Mouse (Mus musculus) cerebellum, adult 9-11 months (tissue): ENCODE results near the gene Rragc.
"Not testable (repeated sequence)": the region's sequence is repeated elsewhere in the genome, so short reads cannot be mapped to it uniquely, and the experiment has no call there.

Experiments used
- DNase-seq: peaks from one replicate; pipeline ENCODE4 v3.0.0; 2022

Rragc gene

DNA sequence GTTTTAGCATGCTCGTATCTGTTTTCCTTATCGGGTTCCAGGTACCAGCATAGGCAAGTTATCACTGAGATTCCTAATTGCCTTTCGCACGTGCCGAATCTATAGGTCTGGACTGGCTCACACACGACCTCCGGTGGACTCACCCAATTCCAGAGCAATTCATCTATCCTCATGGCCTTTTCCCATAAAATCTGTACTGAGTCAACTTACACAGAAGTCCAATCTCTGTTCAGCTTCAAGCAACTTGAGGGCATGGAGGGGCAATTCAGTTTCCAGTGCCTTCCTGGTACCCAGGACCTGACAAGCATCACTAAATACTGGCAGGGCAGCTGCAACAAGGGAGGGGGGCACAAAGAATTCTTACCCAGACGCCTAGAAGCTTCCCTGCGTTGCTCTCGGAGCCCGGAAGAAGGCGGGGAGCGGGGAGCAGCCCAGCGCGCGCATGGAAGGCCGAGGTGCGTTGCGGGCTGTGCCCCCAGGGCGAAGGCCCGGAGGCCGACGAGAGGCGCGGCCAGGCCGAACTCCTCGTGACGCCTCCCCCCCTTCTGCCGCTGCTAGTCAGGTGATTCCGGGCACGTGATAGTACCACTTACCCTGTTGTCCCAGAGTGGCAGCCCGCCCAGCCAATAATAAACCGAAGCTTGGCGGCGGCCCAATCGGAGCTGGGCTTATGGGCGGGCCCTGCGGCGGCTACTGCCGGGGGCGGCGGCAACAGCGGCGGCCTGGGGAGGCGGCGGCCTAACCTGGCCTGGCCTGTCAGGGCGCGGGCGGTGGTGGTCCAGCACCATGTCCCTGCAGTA lies at the start of gene Rragc:
Rragc (plus strand) TSS at position 699 of the 800 bp plus-strand sequence.
- peak; percentile 100 for DNase-seq

DNA sequence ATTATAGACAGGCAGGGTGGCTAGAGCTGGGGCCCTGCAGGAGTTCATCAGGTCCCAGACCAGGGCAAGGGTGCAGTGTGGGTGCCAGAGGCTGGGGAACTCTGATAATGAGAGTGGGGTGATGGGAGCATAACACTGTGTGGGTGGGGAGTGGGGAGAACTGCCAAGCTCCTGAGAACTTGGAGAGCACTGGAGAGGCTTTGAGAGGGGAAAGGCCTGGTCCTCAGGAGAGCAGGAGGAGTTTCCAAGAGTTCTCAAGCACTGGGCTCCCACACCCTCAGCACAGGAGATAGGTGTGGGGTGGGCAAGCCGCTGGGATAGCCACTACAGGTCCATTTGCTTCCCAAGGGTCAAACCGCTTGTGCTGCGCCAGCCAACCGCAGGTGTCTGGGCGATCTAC lies 23.5 kb upstream of the Rragc start:
- no peak for DNase-seq

DNA sequence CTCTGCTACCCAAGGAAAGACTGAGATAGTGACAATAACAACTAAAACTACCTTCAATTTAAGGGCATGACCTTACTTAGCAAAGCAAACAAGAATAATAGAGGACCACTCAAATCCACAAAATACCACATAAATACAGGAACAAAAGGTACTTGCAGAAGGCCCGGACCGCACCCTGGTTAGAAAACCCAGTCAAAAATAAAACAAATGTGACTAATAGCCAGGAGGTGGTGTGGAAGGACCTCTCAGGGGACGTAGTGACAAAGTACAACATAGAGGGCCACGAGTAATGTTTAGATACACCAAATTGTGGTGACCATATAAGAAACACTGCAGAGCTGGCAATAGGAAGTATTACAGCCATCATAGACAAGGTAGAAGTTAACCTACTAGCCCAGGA lies 23.0 kb upstream of the Rragc start:
- no peak for DNase-seq

DNA sequence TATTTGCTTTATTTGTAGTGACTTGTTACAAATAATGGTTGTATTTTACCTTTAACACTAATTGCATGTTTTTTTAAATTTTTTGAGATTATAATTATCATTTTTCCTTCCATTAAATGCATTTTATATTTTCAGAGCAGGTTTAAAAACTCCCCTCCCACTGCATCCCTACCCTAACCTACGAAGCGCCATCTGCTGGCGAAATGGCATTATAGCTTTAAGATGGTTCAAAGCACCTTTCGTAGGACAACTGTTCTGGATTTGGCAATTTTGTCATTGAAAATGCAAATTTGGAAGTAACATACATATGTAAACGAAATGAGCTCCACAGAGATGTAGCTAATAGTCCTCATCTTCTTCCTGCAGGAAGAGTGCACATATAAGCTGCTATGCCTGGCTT lies 18.6 kb upstream of the Rragc start:
- no peak for DNase-seq

DNA sequence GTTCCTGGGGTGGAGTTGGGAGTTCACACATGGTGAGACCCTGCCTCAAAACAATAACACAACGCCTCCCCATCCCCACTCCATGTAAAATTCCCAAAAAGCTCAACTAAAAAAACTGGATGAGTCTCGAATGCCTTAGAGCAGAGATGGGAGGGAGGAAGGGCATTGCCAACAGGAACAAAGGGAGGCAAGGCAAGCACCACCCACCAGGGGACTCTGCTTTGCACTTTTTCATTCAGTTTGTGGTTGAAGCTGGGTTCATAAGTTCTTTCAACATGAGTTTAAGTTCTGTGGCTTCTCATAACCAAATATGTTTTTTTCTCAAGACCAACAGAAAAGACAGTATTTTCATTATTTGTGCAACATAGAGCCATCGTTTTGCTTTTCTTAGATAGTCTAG lies 13.8 kb upstream of the Rragc start:
- no peak for DNase-seq

DNA sequence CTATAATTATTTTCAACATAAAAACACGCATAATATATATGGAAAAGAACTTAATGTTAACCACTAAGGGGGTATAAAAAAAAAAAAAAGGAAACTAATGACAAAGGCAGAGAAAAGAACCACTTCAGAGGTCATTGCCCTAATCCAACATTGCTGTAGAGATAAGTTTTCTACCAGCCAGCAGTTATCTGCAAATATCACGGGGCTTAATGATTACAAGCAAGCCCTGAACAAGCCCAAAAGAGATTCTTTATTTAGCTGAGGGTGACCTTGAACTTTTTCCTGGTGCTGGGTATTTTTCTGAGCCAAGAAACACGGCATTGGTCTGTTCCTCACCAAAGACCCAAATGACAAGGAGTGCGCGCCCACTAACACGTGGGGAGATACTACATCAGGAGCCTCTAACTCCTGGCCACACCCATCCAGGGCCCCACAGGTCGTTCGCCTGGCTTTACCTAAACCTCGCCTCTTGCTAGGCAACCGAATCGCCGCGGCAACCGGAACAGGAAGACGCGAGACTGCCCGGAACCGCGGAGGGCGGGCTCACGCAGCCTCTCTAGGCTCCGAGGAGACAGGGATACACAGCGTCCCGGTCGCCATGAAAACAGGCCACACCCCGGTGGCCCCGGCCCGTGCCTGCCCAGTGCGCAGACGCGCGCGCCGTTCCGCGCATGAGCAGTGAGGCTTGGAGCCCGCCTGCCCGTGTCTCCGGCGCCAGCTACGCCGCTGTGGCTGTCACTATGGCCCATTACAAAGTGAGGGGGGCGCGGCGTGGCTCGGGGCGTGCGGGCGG lies 12.7 kb upstream of the Rragc start, which contains the start of gene Mycbp:
Mycbp (plus strand) TSS at position 500 of the 793 bp plus-strand sequence.
- DNase-seq, result peak; percentile 99

DNA sequence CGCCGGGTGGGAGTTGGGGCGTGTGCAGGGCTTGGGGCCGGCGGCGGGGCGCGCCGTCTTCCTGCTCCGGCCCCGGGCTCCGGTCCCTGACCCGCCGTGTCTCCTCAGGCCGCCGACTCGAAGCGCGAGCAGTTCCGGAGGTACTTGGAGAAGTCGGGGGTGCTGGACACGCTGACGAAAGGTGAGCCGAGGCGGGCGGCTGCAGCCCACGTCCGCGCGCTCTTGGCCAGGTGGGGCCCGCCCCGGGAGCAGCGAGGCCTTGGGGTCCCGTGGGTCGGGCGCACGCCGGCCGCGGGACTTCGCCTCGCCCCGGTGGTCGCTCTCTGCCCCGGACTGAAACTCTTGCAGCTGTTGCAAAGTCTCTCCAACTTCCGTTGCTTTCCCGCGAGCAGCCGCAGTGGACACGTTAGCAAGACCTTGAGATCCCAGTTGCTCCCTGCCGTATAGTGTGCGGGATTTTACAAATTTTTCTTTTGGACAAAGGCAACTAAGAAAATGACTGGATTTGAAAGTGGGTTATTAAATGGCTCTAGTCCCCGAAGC lies 12.0 kb upstream of the Rragc start:
- no peak for DNase-seq

DNA sequence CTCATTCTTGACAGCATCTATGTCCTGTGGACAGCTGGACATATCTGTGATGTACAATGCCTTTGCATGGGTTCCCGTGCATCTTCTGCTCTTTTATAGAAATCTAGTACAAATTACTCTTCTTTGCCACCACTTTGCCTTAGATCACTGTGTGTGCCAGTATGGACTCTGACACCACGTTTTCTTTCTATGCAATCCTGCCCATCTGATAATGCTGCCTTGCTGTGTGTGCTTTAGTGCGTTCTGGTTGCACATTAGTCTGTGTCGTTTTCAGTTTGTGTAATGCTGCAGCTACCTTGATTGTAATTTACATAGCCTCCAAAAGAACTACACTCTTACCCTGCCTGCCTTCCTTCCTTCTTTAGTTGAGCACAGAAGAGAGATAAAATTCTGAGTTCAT lies 5.7 kb upstream of the Rragc start:
- DNase-seq, result no peak

DNA sequence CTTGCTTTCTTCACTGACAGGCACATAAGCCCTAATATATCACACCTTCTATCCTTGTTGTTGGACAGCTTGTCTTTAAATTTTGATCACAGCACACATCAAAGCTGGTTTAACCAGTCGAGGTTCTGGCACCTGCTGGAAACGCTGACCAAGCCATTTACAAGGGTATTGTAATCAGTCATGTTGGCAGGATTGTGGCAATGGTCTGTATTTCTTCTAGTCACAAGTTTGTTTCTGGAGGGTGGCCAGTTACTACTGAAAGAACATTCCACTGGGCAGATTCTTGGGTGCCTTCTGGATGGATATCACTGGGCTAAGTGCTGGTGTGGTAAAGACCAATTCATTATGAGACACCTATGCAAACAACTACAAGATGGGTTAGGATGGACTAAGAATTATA lies 4.8 kb upstream of the Rragc start:
- no peak for DNase-seq

DNA sequence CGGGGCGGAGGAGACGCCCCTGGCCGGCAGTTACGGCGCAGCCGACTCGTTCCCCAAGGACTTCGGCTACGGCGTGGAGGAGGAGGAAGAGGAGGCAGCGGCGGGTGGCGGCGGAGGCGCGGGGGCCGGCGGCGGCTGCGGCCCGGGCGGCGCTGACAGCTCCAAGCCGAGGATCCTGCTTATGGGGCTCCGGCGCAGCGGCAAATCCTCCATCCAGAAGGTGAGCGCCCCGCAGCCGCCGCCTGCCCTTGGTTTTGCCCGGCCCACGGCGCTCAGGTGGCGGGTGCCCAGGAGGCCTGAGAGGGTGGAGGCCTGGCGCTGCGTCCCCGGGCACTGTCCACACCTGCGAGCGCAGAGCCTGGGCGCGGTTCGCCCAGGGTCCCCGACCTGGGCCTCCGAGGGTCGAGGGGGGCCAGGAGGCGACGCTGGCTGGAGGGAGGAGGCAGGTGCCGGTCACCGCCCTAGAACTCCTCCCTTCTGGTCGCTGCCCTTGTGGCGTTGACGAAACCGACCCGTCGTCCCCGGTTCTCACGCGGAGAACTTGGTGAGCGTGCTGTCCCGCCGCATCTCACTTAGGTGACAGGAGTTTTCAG lies 398 bp downstream of the Rragc start, which contains the start of gene 4930535I16Rik:
4930535I16Rik (minus strand) TSS at position 475 of the 593 bp plus-strand sequence.
- no peak for DNase-seq

DNA sequence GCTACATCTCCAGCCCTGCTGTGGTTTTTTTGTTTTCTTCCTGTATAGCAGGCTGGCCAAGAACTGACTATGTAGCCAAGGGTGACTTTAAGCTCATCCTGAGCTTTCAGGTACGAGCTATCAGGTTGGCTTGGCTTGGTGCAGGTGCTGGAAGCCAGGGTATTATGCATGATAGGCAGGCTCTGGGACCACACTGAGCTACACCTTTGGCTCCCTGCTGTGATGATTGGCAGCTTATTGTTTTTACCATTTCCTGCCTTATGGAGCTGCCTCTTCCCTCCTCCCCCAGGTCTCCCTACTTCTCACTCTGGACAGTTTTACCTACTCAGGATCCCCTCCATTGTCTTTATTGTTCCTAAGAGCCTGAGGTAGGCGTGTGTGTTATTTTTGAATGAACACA lies 1.6 kb downstream of the Rragc start:
- peak; percentile 39 for DNase-seq

DNA sequence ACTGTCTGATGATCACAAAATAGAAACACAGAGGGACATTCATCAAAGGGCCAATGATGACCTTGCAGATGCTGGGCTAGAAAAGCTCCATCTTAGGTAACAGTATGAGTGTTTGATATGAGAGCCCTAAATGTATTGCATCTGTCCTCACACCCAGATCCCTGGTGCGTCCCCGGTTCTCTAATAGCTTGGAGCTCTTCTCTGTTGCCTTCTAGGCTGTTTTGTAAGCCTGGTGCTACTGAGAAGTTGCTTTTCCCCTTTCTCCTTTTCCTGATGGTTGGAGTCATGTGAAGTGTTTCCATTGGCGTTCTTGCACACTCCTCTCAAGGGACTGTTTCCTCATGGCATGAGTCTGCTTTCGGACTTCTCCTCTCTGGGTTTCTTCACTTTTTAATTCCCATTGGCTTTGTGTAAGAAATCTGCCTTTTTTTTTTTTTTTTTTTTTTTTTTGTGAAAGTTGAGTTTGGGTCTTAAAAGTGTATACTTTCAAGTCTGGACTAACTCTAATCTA lies 3.9 kb downstream of the Rragc start:
- no peak for DNase-seq

DNA sequence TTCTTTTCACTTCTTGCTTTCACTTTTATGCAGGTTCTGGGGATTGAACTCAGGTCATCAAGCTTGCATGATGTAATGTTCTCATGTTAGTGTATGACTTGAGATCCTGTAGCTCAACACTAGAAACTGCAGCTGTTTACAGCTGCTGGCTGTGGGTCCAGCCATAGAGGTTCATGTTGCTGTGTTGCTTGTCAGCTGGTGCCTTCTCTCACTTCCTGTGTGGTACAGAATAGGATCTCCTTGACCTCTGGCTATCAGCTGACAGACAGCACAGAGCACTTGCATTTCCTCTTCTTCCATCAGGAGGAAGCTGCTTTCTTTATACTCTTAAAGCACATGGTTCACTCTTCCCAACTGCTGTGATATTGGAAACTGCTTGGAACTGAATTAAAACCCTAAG lies 10.7 kb downstream of the Rragc start:
- no peak for DNase-seq

DNA sequence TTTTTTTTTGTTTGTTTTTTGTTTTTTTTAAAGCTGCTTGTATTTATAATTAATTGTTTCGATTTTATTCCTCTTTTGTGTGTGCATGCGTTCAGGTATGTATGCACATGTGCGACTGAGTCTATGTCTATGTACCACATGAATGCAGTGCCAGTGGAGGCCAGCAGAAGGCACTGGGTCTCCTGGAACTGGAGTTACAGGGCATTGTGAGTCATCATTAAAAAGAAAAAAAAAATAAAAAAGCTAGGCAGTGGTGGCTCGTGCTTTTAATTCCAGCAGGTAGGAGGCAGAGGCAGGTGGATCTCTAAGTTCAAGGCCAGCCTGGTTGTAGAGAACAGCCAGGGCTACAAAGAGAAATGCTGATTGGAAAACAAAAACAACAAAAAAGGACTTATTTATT lies 12.7 kb downstream of the Rragc start:
- DNase-seq, result no peak

DNA sequence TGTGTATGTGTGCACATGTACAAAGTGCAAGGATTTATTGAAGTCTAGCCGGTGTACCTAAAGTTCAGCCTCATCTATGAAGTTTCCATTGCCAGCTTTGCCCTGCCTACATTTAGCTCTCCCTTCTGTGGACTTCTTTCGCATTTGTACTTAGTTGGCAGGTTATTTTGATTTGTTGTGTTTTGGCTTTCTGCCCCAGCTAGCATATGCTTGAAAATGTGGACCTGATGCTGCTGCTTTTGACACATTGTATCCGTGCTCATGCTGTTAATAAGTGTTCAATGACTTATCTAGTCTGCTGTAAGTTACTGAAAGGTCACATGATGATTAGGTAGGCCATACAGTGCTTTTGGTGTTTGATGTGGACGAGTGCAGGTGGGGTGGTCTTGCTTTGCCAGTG lies 17.1 kb downstream of the Rragc start:
- peak; percentile 59 for DNase-seq

DNA sequence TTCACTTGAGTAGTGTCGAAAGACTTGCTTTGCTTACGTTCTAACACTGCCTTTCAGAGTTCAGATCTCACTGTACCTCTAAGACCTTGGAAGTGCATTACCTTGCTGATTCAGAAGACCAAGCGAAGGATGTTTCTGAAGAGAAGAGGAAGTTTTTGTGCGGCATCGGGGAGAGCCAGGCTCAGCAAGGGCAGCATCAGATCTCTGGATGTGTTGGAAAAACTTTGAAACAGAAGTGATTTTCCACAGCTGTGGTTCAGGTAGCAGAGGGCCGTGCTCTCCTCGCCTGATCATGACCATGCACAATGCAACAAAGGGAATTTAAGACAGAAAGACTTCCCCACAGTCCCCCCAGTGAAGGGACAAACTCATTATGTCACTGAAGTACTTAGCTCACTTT lies 18.8 kb downstream of the Rragc start:
- no peak for DNase-seq

DNA sequence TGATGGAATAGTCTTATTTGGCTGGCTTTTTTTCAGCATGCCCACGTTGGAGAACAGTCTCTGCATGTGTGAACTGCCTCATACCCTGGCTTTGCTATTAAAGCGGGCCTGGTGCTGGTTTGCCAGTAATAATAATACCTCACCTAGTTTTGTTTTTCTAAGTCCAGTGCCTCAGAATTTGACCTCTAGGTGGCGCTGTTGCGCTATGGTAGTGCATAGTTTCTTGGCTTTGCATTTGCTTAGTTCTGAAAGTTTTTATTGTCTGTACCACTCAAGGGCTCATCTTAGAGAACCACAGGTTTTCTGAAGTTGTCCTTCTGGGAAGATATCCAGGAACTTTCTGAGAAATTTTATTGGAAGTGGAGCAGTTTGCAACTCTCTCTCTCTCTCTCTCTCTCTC lies 22.6 kb downstream of the Rragc start:
- peak; percentile 28 for DNase-seq

DNA sequence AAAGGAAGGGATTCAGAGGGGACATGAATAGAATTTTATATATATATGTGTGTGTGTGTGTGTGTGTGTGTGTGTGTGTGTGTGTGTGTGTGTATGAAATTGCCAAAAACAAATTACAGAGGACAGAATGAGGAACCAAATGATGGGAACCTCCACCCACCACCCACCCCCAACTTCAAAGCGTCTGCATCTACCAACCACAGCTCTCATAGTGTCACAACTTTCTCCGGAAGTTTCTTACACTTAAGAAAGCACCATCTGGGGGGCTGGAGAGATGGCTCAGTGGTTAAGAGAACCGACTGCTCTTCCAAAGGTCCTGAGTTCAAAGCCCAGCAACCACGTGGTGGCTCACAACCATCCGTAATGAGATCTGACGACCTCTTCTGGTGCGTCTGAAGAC lies 23.6 kb downstream of the Rragc start:
- DNase-seq, result not testable (repeated sequence)

DNA sequence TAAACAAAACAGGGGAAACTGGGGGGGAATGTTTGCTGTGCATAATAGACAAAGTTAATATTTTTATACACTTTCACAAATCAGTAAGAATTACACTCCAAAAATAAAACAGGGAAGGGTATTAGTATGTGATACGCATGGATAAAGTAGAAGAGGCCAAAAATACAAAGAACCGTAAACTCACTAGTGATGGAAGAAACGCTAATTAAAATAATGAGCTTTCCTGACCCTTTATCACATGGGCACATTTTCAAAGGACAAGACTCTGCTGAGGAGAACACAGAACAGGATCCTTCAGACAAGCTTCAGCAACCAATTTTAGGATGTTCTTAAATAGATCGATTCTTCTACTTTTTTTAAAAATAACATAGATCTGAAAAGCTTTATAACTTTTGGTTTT lies 29.5 kb downstream of the Rragc start:
- no peak for DNase-seq

DNA sequence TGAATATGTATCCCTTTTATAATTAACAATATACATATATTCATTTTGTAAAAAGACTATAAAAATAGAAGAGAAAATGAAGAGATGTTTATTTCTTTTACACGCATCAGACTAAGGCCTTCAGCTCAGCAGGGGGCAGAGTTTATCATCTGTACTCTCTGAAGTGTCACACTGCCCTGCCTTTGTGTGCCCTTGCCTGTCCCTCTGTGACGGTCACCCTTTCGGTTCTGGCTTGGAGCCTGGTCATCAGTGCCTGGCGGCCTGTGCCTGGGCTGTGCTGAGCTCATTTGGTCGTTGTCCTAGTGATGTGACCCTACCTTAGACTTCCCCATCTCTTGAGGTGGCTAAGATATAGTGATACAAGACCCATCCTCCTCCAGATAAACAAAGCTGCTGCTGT lies 29.9 kb downstream of the Rragc start:
- DNase-seq, result no peak

DNA sequence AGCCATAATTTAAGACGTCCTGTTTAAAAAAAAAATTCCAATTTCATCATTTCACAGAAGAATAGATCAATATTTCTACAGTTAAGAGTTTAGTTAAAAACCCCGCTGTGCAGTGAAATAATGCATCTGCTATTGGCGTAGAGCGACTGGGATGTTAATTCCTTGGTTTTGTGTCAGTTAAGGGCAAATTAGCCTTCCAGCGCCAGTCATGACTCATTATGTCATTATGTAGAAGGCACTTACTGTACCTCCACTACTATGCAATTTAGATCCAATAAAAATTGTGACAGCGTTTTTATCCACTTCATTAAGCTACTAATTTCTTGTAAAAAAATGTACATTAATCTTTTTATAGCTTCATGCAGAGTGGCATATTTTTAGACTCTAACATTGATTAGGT lies 31.7 kb downstream of the Rragc start:
- DNase-seq, result no peak

DNA sequence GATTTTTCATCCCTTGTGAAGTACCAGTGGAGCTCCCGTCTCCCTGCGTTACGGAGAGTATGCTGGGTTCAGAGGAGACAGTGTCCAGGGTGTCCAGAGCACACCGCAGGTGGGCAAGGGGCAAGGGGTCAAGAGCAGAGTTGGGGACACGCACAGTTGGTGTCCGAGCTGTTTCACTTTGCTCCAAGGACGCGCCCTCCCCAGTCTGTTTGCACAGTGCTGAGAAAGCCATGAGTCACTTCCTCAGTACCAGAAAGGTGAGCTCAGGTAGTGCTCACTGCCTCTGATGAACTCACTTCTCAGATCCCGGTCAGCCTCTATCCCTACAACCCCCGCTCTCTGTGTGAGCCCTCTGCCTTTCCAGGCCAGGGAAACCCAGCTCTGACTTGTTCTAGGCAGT lies 32.4 kb downstream of the Rragc start:
- DNase-seq, result no peak

DNA sequence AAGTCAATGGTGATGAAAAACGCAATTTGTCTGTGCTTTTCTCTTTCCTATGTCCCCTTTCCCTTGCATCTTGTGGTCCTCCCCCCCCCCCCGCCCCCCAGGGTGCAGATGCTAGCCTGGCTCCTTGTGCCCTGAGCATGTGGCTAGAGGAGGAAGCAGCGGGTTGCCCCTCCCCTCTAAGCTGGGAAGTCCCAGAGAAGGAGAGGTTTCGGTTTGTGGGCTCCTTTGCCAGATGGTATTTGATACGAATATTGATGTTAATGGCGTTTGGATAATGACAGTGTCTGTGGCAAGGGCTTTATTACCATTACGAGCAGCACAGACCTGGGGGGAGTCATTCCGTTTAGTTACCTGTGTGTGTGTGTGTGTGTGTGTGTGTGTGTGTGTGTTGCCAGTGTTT lies 34.8 kb downstream of the Rragc start:
- no peak for DNase-seq
